Mouse (Mus musculus) erythroid progenitor cell, adult 5-6 weeks (primary cell): ENCODE data around the gene Zkscan4. TPM values are rescaled to one million over a fixed set of nuclear protein-coding genes. Genes with fewer than 3 reads are reported as not detected.

ENCODE experiments used
- ATAC-seq: replicated peaks from 2 replicates; pipeline ENCODE4 v1.8.0; 2016; ENCODE audit warnings: moderate number of reproducible peaks, mild to moderate bottlenecking, moderate TSS enrichment, inconsistent platforms; ENCODE audit not compliant: poor library complexity, low FRiP score, severe bottlenecking
- total RNA-seq, 2 experiments: library from RNA; stranded (forward) in 1 of 2; stranded (reverse) in 1 of 2; fragments of 150-400 nt in 1 of 2; fragments of 186-747, 209-891 nt in 1 of 2; gene quantifications; 2 replicates each; pipeline versions ENCODE4 v1.2.3 to v1.2.4; 2015 to 2017; ENCODE audit warnings: low replicate concordance in 2 of 2

Gene Zkscan4
- total RNA-seq, 2 experiments from 2014 or later: not detected

- ATAC-seq: no peak
Observed at GRCm38 (mm10) chr13:21502296-21502695, 23.6 kb downstream of the Zkscan4 start.

GRCm38 (mm10) chr13:21506221-21506649 is 27.5 kb downstream of the Zkscan4 start:
- peak; percentile 94 for ATAC-seq

- no peak for ATAC-seq
Observed at GRCm38 (mm10) chr13:21530136-21530535, 51.4 kb downstream of the Zkscan4 start.

GRCm38 (mm10) chr13:21530781-21531201 is 52.1 kb downstream of the Zkscan4 start, which contains the start of gene Zkscan8:
Zkscan8 (minus strand) TSS chr13:21531120.
- ATAC-seq: peak; percentile 83

Other genes starting within 250 kb of the Zkscan4 start
- gene Gpx5, start 186.2 kb upstream of the Zkscan4 start, total RNA-seq (2015; ENCODE audit: low replicate concordance): not detected in 2 replicates
- gene Gpx5, start 186.2 kb upstream of the Zkscan4 start, total RNA-seq (2017; ENCODE audit: low replicate concordance): not detected in 2 replicates
- not detected in 2 replicates for gene Gpx6, start 166.8 kb upstream of the Zkscan4 start, total RNA-seq (2015; ENCODE audit: low replicate concordance)
- gene Gpx6, start 166.8 kb upstream of the Zkscan4 start, total RNA-seq (2017; ENCODE audit: low replicate concordance): not detected in 2 replicates
- not detected in 2 replicates for gene Olfr1367, start 132.0 kb upstream of the Zkscan4 start, total RNA-seq (2015; ENCODE audit: low replicate concordance)
- gene Olfr1367, start 132.0 kb upstream of the Zkscan4 start, total RNA-seq (2017; ENCODE audit: low replicate concordance): not detected in 2 replicates
- gene Zscan12, start 116.1 kb upstream of the Zkscan4 start, total RNA-seq (2015; ENCODE audit: low replicate concordance): 2.9 TPM in 1 of 2 replicates, not detected in the other
- gene Zscan12, start 116.1 kb upstream of the Zkscan4 start, total RNA-seq (2017; ENCODE audit: low replicate concordance): 0.98 and 3.3 TPM in 2 replicates
- 33.5 and 39.4 TPM in 2 replicates for gene Zkscan3, start 76.2 kb upstream of the Zkscan4 start, total RNA-seq (2015; ENCODE audit: low replicate concordance)
- 23.8 and 29.0 TPM in 2 replicates for gene Zkscan3, start 76.2 kb upstream of the Zkscan4 start, total RNA-seq (2017; ENCODE audit: low replicate concordance)
- not detected in 2 replicates for gene Pgbd1, start 37.8 kb upstream of the Zkscan4 start, total RNA-seq (2015; ENCODE audit: low replicate concordance)
- not detected in 2 replicates for gene Pgbd1, start 37.8 kb upstream of the Zkscan4 start, total RNA-seq (2017; ENCODE audit: low replicate concordance)
- 4.7 and 8.0 TPM in 2 replicates for gene Zscan26, start 25.2 kb upstream of the Zkscan4 start, total RNA-seq (2015; ENCODE audit: low replicate concordance)
- gene Zscan26, start 25.2 kb upstream of the Zkscan4 start, total RNA-seq (2017; ENCODE audit: low replicate concordance): 0.98 and 3.2 TPM in 2 replicates
- not detected in 2 replicates for gene Nkapl, start 10.4 kb upstream of the Zkscan4 start, total RNA-seq (2015; ENCODE audit: low replicate concordance)
- gene Nkapl, start 10.4 kb upstream of the Zkscan4 start, total RNA-seq (2017; ENCODE audit: low replicate concordance): not detected in 2 replicates
- not detected in 2 replicates for gene Gm10065, start 534 bp downstream of the Zkscan4 start, total RNA-seq (2015; ENCODE audit: low replicate concordance)
- not detected in 2 replicates for gene Gm10065, start 534 bp downstream of the Zkscan4 start, total RNA-seq (2017; ENCODE audit: low replicate concordance)
- gene AK157302, start 16.3 kb downstream of the Zkscan4 start, total RNA-seq (2015; ENCODE audit: low replicate concordance): 2.9 and 8.4 TPM in 2 replicates
- 2.0 and 4.1 TPM in 2 replicates for gene AK157302, start 16.3 kb downstream of the Zkscan4 start, total RNA-seq (2017; ENCODE audit: low replicate concordance)
- 4.2 TPM in 1 of 2 replicates, not detected in the other for gene Gm11273, start 22.5 kb downstream of the Zkscan4 start, total RNA-seq (2015; ENCODE audit: low replicate concordance)
- gene Gm11273, start 22.5 kb downstream of the Zkscan4 start, total RNA-seq (2017; ENCODE audit: low replicate concordance): 1.5 TPM in 1 of 2 replicates, not detected in the other
- 4.0 and 11.7 TPM in 2 replicates for gene Zkscan8, start 52.2 kb downstream of the Zkscan4 start, total RNA-seq (2015; ENCODE audit: low replicate concordance)
- 1.3 and 1.7 TPM in 2 replicates for gene Zkscan8, start 52.2 kb downstream of the Zkscan4 start, total RNA-seq (2017; ENCODE audit: low replicate concordance)
- not detected in 2 replicates for gene Olfr1366, start 63.9 kb downstream of the Zkscan4 start, total RNA-seq (2015; ENCODE audit: low replicate concordance)
- gene Olfr1366, start 63.9 kb downstream of the Zkscan4 start, total RNA-seq (2017; ENCODE audit: low replicate concordance): not detected in 2 replicates
- not detected in 2 replicates for gene Olfr1535, start 81.0 kb downstream of the Zkscan4 start, total RNA-seq (2015; ENCODE audit: low replicate concordance)
- gene Olfr1535, start 81.0 kb downstream of the Zkscan4 start, total RNA-seq (2017; ENCODE audit: low replicate concordance): not detected in 2 replicates
- gene Olfr1364, start 102.9 kb downstream of the Zkscan4 start, total RNA-seq (2015; ENCODE audit: low replicate concordance): not detected in 2 replicates
- gene Olfr1364, start 102.9 kb downstream of the Zkscan4 start, total RNA-seq (2017; ENCODE audit: low replicate concordance): not detected in 2 replicates
- not detected in 2 replicates for gene Olfr1362, start 135.1 kb downstream of the Zkscan4 start, total RNA-seq (2015; ENCODE audit: low replicate concordance)
- not detected in 2 replicates for gene Olfr1362, start 135.1 kb downstream of the Zkscan4 start, total RNA-seq (2017; ENCODE audit: low replicate concordance)
- not detected in 2 replicates for gene Olfr11, start 163.6 kb downstream of the Zkscan4 start, total RNA-seq (2015; ENCODE audit: low replicate concordance)
- gene Olfr11, start 163.6 kb downstream of the Zkscan4 start, total RNA-seq (2017; ENCODE audit: low replicate concordance): not detected in 2 replicates
- not detected in 2 replicates for gene Olfr1361, start 184.5 kb downstream of the Zkscan4 start, total RNA-seq (2015; ENCODE audit: low replicate concordance)
- not detected in 2 replicates for gene Olfr1361, start 184.5 kb downstream of the Zkscan4 start, total RNA-seq (2017; ENCODE audit: low replicate concordance)
- gene Olfr1360, start 198.5 kb downstream of the Zkscan4 start, total RNA-seq (2015; ENCODE audit: low replicate concordance): not detected in 2 replicates
- gene Olfr1360, start 198.5 kb downstream of the Zkscan4 start, total RNA-seq (2017; ENCODE audit: low replicate concordance): not detected in 2 replicates
- not detected in 2 replicates for gene Olfr1359, start 219.2 kb downstream of the Zkscan4 start, total RNA-seq (2015; ENCODE audit: low replicate concordance)
- gene Olfr1359, start 219.2 kb downstream of the Zkscan4 start, total RNA-seq (2017; ENCODE audit: low replicate concordance): not detected in 2 replicates
- 989 and 1,130 TPM in 2 replicates for gene Hist1h2bl, start 237.2 kb downstream of the Zkscan4 start, total RNA-seq (2015; ENCODE audit: low replicate concordance)
- 1,595 and 2,060 TPM in 2 replicates for gene Hist1h2bl, start 237.2 kb downstream of the Zkscan4 start, total RNA-seq (2017; ENCODE audit: low replicate concordance)
- 22.6 and 24.1 TPM in 2 replicates for gene Hist1h2ai, start 237.5 kb downstream of the Zkscan4 start, total RNA-seq (2015; ENCODE audit: low replicate concordance)
- 2,450 and 5,888 TPM in 2 replicates for gene Hist1h2ai, start 237.5 kb downstream of the Zkscan4 start, total RNA-seq (2017; ENCODE audit: low replicate concordance)
- gene Hist1h3h, start 238.8 kb downstream of the Zkscan4 start, total RNA-seq (2015; ENCODE audit: low replicate concordance): 64.9 and 143 TPM in 2 replicates
- gene Hist1h3h, start 238.8 kb downstream of the Zkscan4 start, total RNA-seq (2017; ENCODE audit: low replicate concordance): 379 and 793 TPM in 2 replicates
- 396 and 580 TPM in 2 replicates for gene Hist1h2bm, start 243.1 kb downstream of the Zkscan4 start, total RNA-seq (2015; ENCODE audit: low replicate concordance)
- 1,330 and 1,438 TPM in 2 replicates for gene Hist1h2bm, start 243.1 kb downstream of the Zkscan4 start, total RNA-seq (2017; ENCODE audit: low replicate concordance)